Mouse (Mus musculus) thymus, adult 2 months (tissue): Measurements from ENCODE around the gene Mien1.

ENCODE experiments used
- CTCF ChIP-seq: fragments of 200-500 bp; IDR thresholded peaks from 2 replicates; pipeline ENCODE4 v1.5.1; 2012; ENCODE audit warnings: mild to moderate bottlenecking, control low read depth, low read length, moderate library complexity, borderline replicate concordance; ENCODE audit not compliant: control insufficient read depth, poor library complexity, insufficient read depth; ENCODE audit errors: extremely low read depth
- POLR2A ChIP-seq: fragments of 200-500 bp; IDR thresholded peaks from 2 replicates; pipeline ENCODE4 v1.6.1; 2012; ENCODE audit warnings: mild to moderate bottlenecking, low read length, control low read depth, moderate library complexity; ENCODE audit not compliant: control insufficient read depth, poor library complexity, insufficient read depth; ENCODE audit errors: extremely low read depth

GRCm38 (mm10) chr11:98462255-98462654, 23.5 kb upstream of the Mien1 start:
- TF ChIP-seq CTCF (no peak), POLR2A (no peak)
